ENCODE assay signal across 16 mouse cellular contexts in the genomic region with DNA sequence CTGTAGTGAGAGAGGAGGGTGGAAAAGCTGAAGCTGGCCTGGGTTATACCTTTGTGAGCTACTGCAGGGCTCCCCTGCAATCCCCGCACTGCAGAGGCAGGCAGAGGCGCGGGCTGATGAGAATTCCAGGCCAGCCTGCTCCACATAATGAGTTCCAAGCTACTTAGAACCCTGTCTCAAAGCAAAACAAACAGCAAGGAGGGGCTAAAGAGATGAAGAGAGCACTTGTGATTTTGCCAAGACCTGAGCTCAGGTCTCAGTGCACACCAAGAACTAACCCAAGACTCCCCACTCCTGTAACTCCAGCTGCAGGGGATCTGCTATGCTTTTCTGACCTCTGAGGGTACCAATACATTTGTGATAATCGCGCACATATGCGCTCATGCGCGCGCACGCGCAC. TPM values are rescaled to one million over a fixed set of nuclear protein-coding genes. Genes with fewer than 3 reads are reported as not detected.
DNase-seq lines count a peak whose midpoint lies in the region; ATAC-seq and TF ChIP-seq lines count a peak whose summit lies in the region.
"Had no signal": no experiment of that assay in that cellular context is flagged by ENCODE, and none has a peak within 500 bp of the region (broad histone marks: within the 10 kb centered on the region; RNA-seq: fewer than 3 reads in every experiment).

No protein-coding gene starts in this region.

- WGBS in limb, embryonic 12.5 days = 86% methylated on average over 11 of the region's 11 CpGs
- 93% methylated on average over 11 of the region's 11 CpGs for WGBS in limb, embryonic 10.5 days
- WGBS in embryonic facial prominence, embryonic 13.5 days = 61% methylated on average over 11 of the region's 11 CpGs
- 83% methylated on average over 11 of the region's 11 CpGs for WGBS in midbrain, postnatal 0 days

- H3K9ac ChIP-seq in limb, embryonic 12.5 days (replicated peaks) = no peak overlapping the region
- peak overlapping the region; percentile 21; the same call in 1 of the 2 replicates for H3K9ac ChIP-seq in embryonic facial prominence, embryonic 13.5 days
- H3K9ac ChIP-seq in midbrain, postnatal 0 days (replicated peaks; ENCODE audit: low read length, poor library complexity, severe bottlenecking) = no peak overlapping the region
- H3K9ac ChIP-seq: liver, embryonic 14.5 days; neural tube, embryonic 12.5 days had no signal

- TF ChIP-seq CTCF in gastrocnemius, adult 2 months (IDR thresholded peaks at IDR 0.05) = no peak
- no peak for TF ChIP-seq CTCF in midbrain, postnatal 0 days (IDR thresholded peaks at IDR 0.05)

- no peak for ATAC-seq in limb, embryonic 12.5 days (ENCODE audit: insufficient number of reproducible peaks, insufficient read depth, low FRiP score, low TSS enrichment, low read depth)
- ATAC-seq in embryonic facial prominence, embryonic 13.5 days (ENCODE audit: insufficient number of reproducible peaks, insufficient read depth, low FRiP score, low TSS enrichment, low read depth) = no peak
- ATAC-seq in midbrain, postnatal 0 days (ENCODE audit: low FRiP score) = no peak

- no peak overlapping the region for H3K4me3 ChIP-seq in gastrocnemius, adult 2 months
- no peak overlapping the region for H3K4me3 ChIP-seq in limb, embryonic 12.5 days (replicated peaks)
- no peak overlapping the region for H3K4me3 ChIP-seq in limb, embryonic 10.5 days
- no peak overlapping the region for H3K4me3 ChIP-seq in embryonic facial prominence, embryonic 13.5 days
- no peak overlapping the region for H3K4me3 ChIP-seq in midbrain, postnatal 0 days (ENCODE audit: low read depth, low read length)
- H3K4me3 ChIP-seq: neural tube, embryonic 12.5 days had no signal

- peak overlapping the region; percentile 66 for H3K27ac ChIP-seq in gastrocnemius, adult 2 months
- H3K27ac ChIP-seq in limb, embryonic 12.5 days = peak overlapping the region; percentile 70
- H3K27ac ChIP-seq in limb, embryonic 10.5 days = no peak overlapping the region
- peak overlapping the region; percentile 84 for H3K27ac ChIP-seq in embryonic facial prominence, embryonic 13.5 days
- peak overlapping the region; percentile 59 for H3K27ac ChIP-seq in midbrain, postnatal 0 days (ENCODE audit: low read depth, low read length)
- H3K27ac ChIP-seq: liver, embryonic 14.5 days; neural tube, embryonic 12.5 days had no signal

- peaks cover 81% of the 10 kb centered on the region for H3K36me3 ChIP-seq in limb, embryonic 12.5 days
- H3K36me3 ChIP-seq in limb, embryonic 10.5 days = peaks cover 63% of the 10 kb centered on the region
- peaks cover 64% of the 10 kb centered on the region for H3K36me3 ChIP-seq in embryonic facial prominence, embryonic 13.5 days
- peaks cover 44% of the 10 kb centered on the region for H3K36me3 ChIP-seq in midbrain, postnatal 0 days (ENCODE audit: insufficient read depth, low read length)

- no peaks in the 10 kb centered on the region for H3K27me3 ChIP-seq in limb, embryonic 12.5 days
- H3K27me3 ChIP-seq in limb, embryonic 10.5 days (ENCODE audit: low read depth, poor library complexity, severe bottlenecking) = no peaks in the 10 kb centered on the region
- H3K27me3 ChIP-seq in embryonic facial prominence, embryonic 13.5 days = no peaks in the 10 kb centered on the region
- H3K27me3 ChIP-seq in midbrain, postnatal 0 days (ENCODE audit: insufficient read depth, low read length) = no peaks in the 10 kb centered on the region
- H3K27me3 ChIP-seq: neural tube, embryonic 12.5 days had no signal

- intact Hi-C loops in gastrocnemius, adult 2 months (cut with DNase I) = no loop called here
- intact Hi-C loops in gastrocnemius, postnatal 36 days (cut with DNase I) = no loop called here

- no peak for DNase-seq in gastrocnemius, adult 2 months
- DNase-seq in gastrocnemius, postnatal 36 days = no peak
- DNase-seq in limb, embryonic 10.5 days (ENCODE audit: low spot score) = no peak
- DNase-seq in midbrain, postnatal 0 days (ENCODE audit: low spot score) = no peak
- no peak for DNase-seq in thymus, postnatal 36 days
- no peak for DNase-seq in adrenal gland, postnatal 14 days
- DNase-seq: B cell, adult 2 months; cerebellum, adult 11-12 months; gastrocnemius, postnatal 14 days; kidney, adult 18-20 months; thymus, adult 18-20 months had no signal

- no peak overlapping the region for H3K4me2 ChIP-seq in limb, embryonic 12.5 days
- no peak overlapping the region for H3K4me2 ChIP-seq in embryonic facial prominence, embryonic 13.5 days
- H3K4me2 ChIP-seq in midbrain, postnatal 0 days (ENCODE audit: low read depth, low read length, poor library complexity, severe bottlenecking) = no peak overlapping the region
- H3K4me2 ChIP-seq: neural tube, embryonic 12.5 days had no signal

- no peaks in the 10 kb centered on the region for H3K9me3 ChIP-seq in limb, embryonic 12.5 days
- no peaks in the 10 kb centered on the region for H3K9me3 ChIP-seq in limb, embryonic 10.5 days (replicated peaks)
- no peaks in the 10 kb centered on the region for H3K9me3 ChIP-seq in embryonic facial prominence, embryonic 13.5 days
- no peaks in the 10 kb centered on the region for H3K9me3 ChIP-seq in midbrain, postnatal 0 days (ENCODE audit: low read length)
- H3K9me3 ChIP-seq: G1E; neural tube, embryonic 12.5 days had no signal

- H3K4me1 ChIP-seq in limb, embryonic 12.5 days (replicated peaks) = no peaks in the 10 kb centered on the region
- no peaks in the 10 kb centered on the region for H3K4me1 ChIP-seq in limb, embryonic 10.5 days
- peaks cover 20% of the 10 kb centered on the region for H3K4me1 ChIP-seq in embryonic facial prominence, embryonic 13.5 days
- H3K4me1 ChIP-seq in midbrain, postnatal 0 days (ENCODE audit: insufficient read depth, low read length) = no peaks in the 10 kb centered on the region
- H3K4me1 ChIP-seq: neural tube, embryonic 12.5 days had no signal

RNA-seq across cellular contexts. Expression of a gene that starts 12.3 kb away (rescaled TPM):
- total RNA-seq in gastrocnemius, adult 2 months (2021) = 10 to 100 TPM; 14.3 to 17.1 TPM
- 10 to 100 TPM; 19.2 to 21.9 TPM for total RNA-seq in gastrocnemius, postnatal 36 days (2021)
- polyA plus RNA-seq in limb, embryonic 12.5 days (2016; fragmentation: Nextera tagmentation; extraction: Ambion mirVana) = 64.7 and 71.3 TPM in 2 replicates
- polyA plus RNA-seq in limb, embryonic 10.5 days (2016; fragmentation: Nextera tagmentation; extraction: Ambion mirVana) = 61.5 and 65.4 TPM in 2 replicates
- 59.7 and 74.1 TPM in 2 replicates for polyA plus RNA-seq in embryonic facial prominence, embryonic 13.5 days (2015; fragmentation: Nextera tagmentation; extraction: Ambion mirVana)
- 54.2 and 60.5 TPM in 2 replicates for total RNA-seq in midbrain, postnatal 0 days (2014; rRNA removed)
- 91.2 and 101 TPM in 2 replicates for polyA plus RNA-seq in midbrain, postnatal 0 days (2015; fragmentation: Nextera tagmentation; extraction: Ambion mirVana)
- total RNA-seq in adrenal gland, postnatal 14 days (2021) = 16.7 and 20.0 TPM in 2 replicates

RNA-seq across cellular contexts. Expression of a gene that starts 12.5 kb away (rescaled TPM):
- total RNA-seq in gastrocnemius, adult 2 months (2021) = 100 to 1,000 TPM in 1 of 2 experiments, 10 to 100 TPM in 1; 79.8 to 118 TPM
- 10 to 100 TPM; 62.6 to 80.1 TPM for total RNA-seq in gastrocnemius, postnatal 36 days (2021)
- polyA plus RNA-seq in limb, embryonic 12.5 days (2016; fragmentation: Nextera tagmentation; extraction: Ambion mirVana) = 18.1 and 21.2 TPM in 2 replicates
- 13.0 and 16.7 TPM in 2 replicates for polyA plus RNA-seq in limb, embryonic 10.5 days (2016; fragmentation: Nextera tagmentation; extraction: Ambion mirVana)
- 21.4 and 24.5 TPM in 2 replicates for polyA plus RNA-seq in embryonic facial prominence, embryonic 13.5 days (2015; fragmentation: Nextera tagmentation; extraction: Ambion mirVana)
- total RNA-seq in midbrain, postnatal 0 days (2014; rRNA removed) = 110 and 116 TPM in 2 replicates
- polyA plus RNA-seq in midbrain, postnatal 0 days (2015; fragmentation: Nextera tagmentation; extraction: Ambion mirVana) = 66.1 and 69.2 TPM in 2 replicates
- total RNA-seq in adrenal gland, postnatal 14 days (2021) = 150 and 199 TPM in 2 replicates

RNA-seq across cellular contexts. Expression of a gene that starts 18.4 kb away (rescaled TPM):
- total RNA-seq in gastrocnemius, adult 2 months (2021) = 10 to 100 TPM; 10.5 to 11.5 TPM
- total RNA-seq in gastrocnemius, postnatal 36 days (2021) = 1 to 10 TPM; 9.3 to 9.8 TPM
- 54.0 and 60.3 TPM in 2 replicates for polyA plus RNA-seq in limb, embryonic 12.5 days (2016; fragmentation: Nextera tagmentation; extraction: Ambion mirVana)
- polyA plus RNA-seq in limb, embryonic 10.5 days (2016; fragmentation: Nextera tagmentation; extraction: Ambion mirVana) = 51.7 and 56.8 TPM in 2 replicates
- polyA plus RNA-seq in embryonic facial prominence, embryonic 13.5 days (2015; fragmentation: Nextera tagmentation; extraction: Ambion mirVana) = 49.5 and 60.3 TPM in 2 replicates
- 82.2 and 83.0 TPM in 2 replicates for total RNA-seq in midbrain, postnatal 0 days (2014; rRNA removed)
- polyA plus RNA-seq in midbrain, postnatal 0 days (2015; fragmentation: Nextera tagmentation; extraction: Ambion mirVana) = 38.6 and 43.7 TPM in 2 replicates
- 28.1 and 31.0 TPM in 2 replicates for total RNA-seq in adrenal gland, postnatal 14 days (2021)

RNA-seq across cellular contexts. Expression of a gene that starts 47.7 kb away (rescaled TPM):
- total RNA-seq in gastrocnemius, adult 2 months (2021) = 10 to 100 TPM; 47.5 to 61.5 TPM
- 10 to 100 TPM; 49.4 to 49.9 TPM for total RNA-seq in gastrocnemius, postnatal 36 days (2021)
- polyA plus RNA-seq in limb, embryonic 12.5 days (2016; fragmentation: Nextera tagmentation; extraction: Ambion mirVana) = 86.9 and 90.8 TPM in 2 replicates
- 116 and 118 TPM in 2 replicates for polyA plus RNA-seq in limb, embryonic 10.5 days (2016; fragmentation: Nextera tagmentation; extraction: Ambion mirVana)
- 75.2 and 80.0 TPM in 2 replicates for polyA plus RNA-seq in embryonic facial prominence, embryonic 13.5 days (2015; fragmentation: Nextera tagmentation; extraction: Ambion mirVana)
- 74.3 and 100 TPM in 2 replicates for total RNA-seq in midbrain, postnatal 0 days (2014; rRNA removed)
- 77.0 and 78.7 TPM in 2 replicates for polyA plus RNA-seq in midbrain, postnatal 0 days (2015; fragmentation: Nextera tagmentation; extraction: Ambion mirVana)
- total RNA-seq in adrenal gland, postnatal 14 days (2021) = 90.7 and 95.0 TPM in 2 replicates

RNA-seq across cellular contexts. Expression of a gene that starts 51.5 kb away (rescaled TPM):
- under 1 TPM in 1 of 2 experiments, not detected in 1; 0.14 TPM for total RNA-seq in gastrocnemius, adult 2 months (2021)
- total RNA-seq in gastrocnemius, postnatal 36 days (2021) = under 1 TPM; 0.05 to 0.07 TPM
- polyA plus RNA-seq in limb, embryonic 12.5 days (2016; fragmentation: Nextera tagmentation; extraction: Ambion mirVana) = 2.4 and 3.3 TPM in 2 replicates
- 1.4 and 1.7 TPM in 2 replicates for polyA plus RNA-seq in limb, embryonic 10.5 days (2016; fragmentation: Nextera tagmentation; extraction: Ambion mirVana)
- 4.8 and 5.1 TPM in 2 replicates for polyA plus RNA-seq in embryonic facial prominence, embryonic 13.5 days (2015; fragmentation: Nextera tagmentation; extraction: Ambion mirVana)
- 3.3 and 4.9 TPM in 2 replicates for total RNA-seq in midbrain, postnatal 0 days (2014; rRNA removed)
- 1.9 and 2.3 TPM in 2 replicates for polyA plus RNA-seq in midbrain, postnatal 0 days (2015; fragmentation: Nextera tagmentation; extraction: Ambion mirVana)
- total RNA-seq in adrenal gland, postnatal 14 days (2021) = 1.3 and 1.7 TPM in 2 replicates
